Mouse (Mus musculus) midbrain, postnatal 0 days (tissue): ENCODE data around the gene Dhx57. TPM values are rescaled to one million over a fixed set of nuclear protein-coding genes. Genes with fewer than 3 reads are reported as not detected.
"Not testable (repeated sequence)": the region's sequence is repeated elsewhere in the genome, so short reads cannot be mapped to it uniquely, and the experiment has no call there.

Source experiments
- ATAC-seq: fragments of 200-750 bp; cut with Nextera tagmentation; 2 replicates; pipeline ENCODE4 v1.8.0; 2017; ENCODE audit warnings: moderate number of reproducible peaks, mild to moderate bottlenecking, moderate TSS enrichment, moderate library complexity; ENCODE audit not compliant: low FRiP score
- DNase-seq: peaks from one replicate; pipeline ENCODE4 v3.0.0-alpha.2; 2015; ENCODE audit warnings: low spot score
- H3K27ac ChIP-seq: fragments of 300-500 bp; sonication (generic); 2 replicates; pipeline ENCODE4 v1.5.1; 2014; ENCODE audit warnings: low read depth, mild to moderate bottlenecking, low read length, mixed read lengths
- H3K27me3 ChIP-seq: fragments of 300-500 bp; sonication (generic); 2 replicates; pipeline ENCODE4 v1.6.1; 2014; ENCODE audit warnings: low read length, control low read depth, mixed read lengths; ENCODE audit not compliant: insufficient read depth
- H3K36me3 ChIP-seq: fragments of 300-500 bp; sonication (generic); 2 replicates; pipeline ENCODE4 v1.6.1; 2014; ENCODE audit warnings: low read length, control low read depth, mixed read lengths; ENCODE audit not compliant: insufficient read depth
- H3K4me1 ChIP-seq: fragments of 300-500 bp; sonication (generic); 2 replicates; pipeline ENCODE4 v1.6.1; 2014; ENCODE audit warnings: mild to moderate bottlenecking, control low read depth, antibody characterized with exemption, low read length, mixed read lengths; ENCODE audit not compliant: insufficient read depth
- H3K4me2 ChIP-seq: fragments of 300-500 bp; sonication (generic); 2 replicates; pipeline ENCODE4 v1.6.1; 2014; ENCODE audit warnings: low read depth, mild to moderate bottlenecking, low read length, mixed read lengths; ENCODE audit not compliant: poor library complexity, severe bottlenecking
- H3K4me3 ChIP-seq: fragments of 300-500 bp; sonication (generic); 2 replicates; pipeline ENCODE4 v1.5.1; 2014; ENCODE audit warnings: low read depth, mild to moderate bottlenecking, low read length, moderate library complexity
- H3K9ac ChIP-seq: fragments of 300-500 bp; sonication (generic); replicated peaks from 2 replicates; pipeline ENCODE4 v1.6.1; 2014; ENCODE audit warnings: mild to moderate bottlenecking, low read length, moderate library complexity, mixed read lengths; ENCODE audit not compliant: poor library complexity, severe bottlenecking
- H3K9me3 ChIP-seq: fragments of 300-500 bp; sonication (generic); 2 replicates; pipeline ENCODE4 v1.6.1; 2016; ENCODE audit warnings: low read length, control low read depth
- CTCF ChIP-seq: IDR thresholded peaks from 2 replicates; pipeline ENCODE4 v1.5.1; 2016; ENCODE audit warnings: antibody characterized with exemption, mild to moderate bottlenecking
- WGBS: fragments of 180-500 bp; shearing (Covaris S2); extraction: QIAGEN DNeasy Blood & Tissue Kit; methylation state at CpG from one replicate; pipeline ENCODE4 v1.1.7; 2014; 5-methylcytosine and 5-hydroxymethylcytosine counted together
- polyA plus RNA-seq: library from polyadenylated mRNA; unstranded; fragments of >200 nt; fragmentation: Nextera tagmentation; extraction: Ambion mirVana; gene quantifications from 2 replicates; pipeline ENCODE4 v1.2.1, GENCODE M21; 2015
- total RNA-seq: library from RNA; depleted of rRNA; stranded (reverse); fragments of >200 nt; gene quantifications from 2 replicates; pipeline ENCODE4 v1.2.3, GENCODE M21; 2014

Gene Dhx57
- total and polyA plus RNA-seq, 2 experiments from 2014 or later = 36.9 to 64.5 TPM

DNA sequence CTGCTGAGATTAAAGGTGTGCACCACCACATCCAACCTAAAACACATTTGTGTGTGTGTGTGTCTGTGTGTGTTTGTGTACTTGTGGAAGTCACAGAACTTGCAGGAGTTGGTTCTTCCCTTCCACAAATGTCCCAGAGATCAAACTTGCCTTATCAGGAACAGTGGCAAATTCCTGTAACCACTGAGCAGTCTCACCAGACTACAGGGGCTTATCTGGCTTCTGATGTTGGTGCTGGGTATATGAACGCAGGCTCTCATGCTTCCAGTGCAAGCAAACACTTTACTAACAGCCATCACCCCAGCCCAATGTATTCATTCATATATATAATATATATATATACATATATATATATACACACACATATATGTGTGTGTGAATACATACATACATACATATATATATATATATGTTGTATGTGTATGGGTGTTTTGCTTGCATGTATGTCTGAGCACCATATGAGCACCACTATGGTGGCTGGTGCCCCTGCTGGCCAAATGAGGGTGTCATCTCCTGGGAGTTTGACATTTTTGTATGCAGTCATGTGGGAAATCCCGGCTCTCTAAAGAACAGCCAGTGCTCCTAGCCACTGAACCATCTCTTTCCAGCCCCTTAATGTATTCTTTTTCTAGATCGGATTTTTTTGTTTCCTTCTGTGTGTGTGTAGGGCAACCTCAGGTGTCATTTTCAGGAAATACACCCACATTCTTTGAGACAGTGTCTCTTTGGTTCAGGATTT, 68.2 kb downstream of the Dhx57 start:
- H3K27ac ChIP-seq = no peak overlapping the region
- whole genome bisulfite sequencing = 53% methylated on average over 3 of the region's 3 CpGs
- DNase-seq (peak; percentile 15), ATAC-seq (no peak)
- no peaks in the 10 kb centered on the region for H3K27me3 ChIP-seq
- no peak overlapping the region for H3K9ac ChIP-seq
- H3K4me1 ChIP-seq = no peaks in the 10 kb centered on the region
- peak; percentile 59 for TF ChIP-seq CTCF
- no peak overlapping the region for H3K4me3 ChIP-seq
- H3K36me3 ChIP-seq = no peaks in the 10 kb centered on the region
- H3K4me2 ChIP-seq = no peak overlapping the region
- H3K9me3 ChIP-seq = no peaks in the 10 kb centered on the region

DNA sequence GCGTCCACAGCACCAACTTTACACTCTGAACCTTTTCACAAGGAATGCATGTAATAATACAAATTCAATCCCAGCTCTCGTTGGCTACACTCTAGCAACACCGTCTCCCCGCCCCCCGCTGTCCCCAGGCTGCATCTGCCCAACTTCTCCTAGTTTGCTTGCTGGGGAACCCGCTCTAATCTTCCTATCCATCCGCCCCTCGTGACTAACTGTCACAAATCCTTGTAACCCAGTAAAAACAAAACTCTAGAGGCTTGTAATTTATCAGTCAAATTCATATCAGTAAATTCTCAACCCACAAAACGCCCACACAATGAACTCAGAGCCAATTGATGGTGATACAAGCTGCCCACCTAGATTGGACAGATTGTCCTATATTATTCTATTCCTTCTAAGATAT, 69.1 kb downstream of the Dhx57 start:
- WGBS = 64% methylated on average over 9 of the region's 9 CpGs
- no peak overlapping the region for H3K4me2 ChIP-seq
- H3K4me3 ChIP-seq = no peak overlapping the region
- H3K36me3 ChIP-seq = no peaks in the 10 kb centered on the region
- no peak overlapping the region for H3K9ac ChIP-seq
- no peaks in the 10 kb centered on the region for H3K4me1 ChIP-seq
- ATAC-seq = no peak
- TF ChIP-seq CTCF = no peak
- no peaks in the 10 kb centered on the region for H3K27me3 ChIP-seq
- H3K9me3 ChIP-seq = no peaks in the 10 kb centered on the region
- H3K27ac ChIP-seq = no peak overlapping the region
- DNase-seq = no peak

DNA sequence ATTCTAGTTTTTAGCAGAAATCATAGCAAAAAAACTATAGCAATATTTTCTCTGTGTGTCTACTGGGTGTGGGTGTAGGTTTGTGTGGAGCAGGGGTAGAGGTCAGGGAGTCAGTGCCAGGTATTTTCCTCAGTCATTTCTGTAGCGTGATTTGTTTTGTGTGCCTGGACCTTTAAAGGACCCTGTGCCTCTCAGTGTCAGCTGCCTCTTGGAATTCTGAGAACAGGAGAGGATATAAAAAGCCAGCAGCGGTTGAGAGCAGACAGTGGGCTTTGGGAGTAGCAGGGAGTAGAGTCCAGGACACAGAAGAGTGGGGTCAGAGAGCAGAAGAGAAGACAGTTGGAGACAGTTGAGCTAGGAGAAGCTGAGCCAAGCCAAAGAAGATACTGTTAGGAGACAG, 70.1 kb downstream of the Dhx57 start:
- Histone ChIP-seq H3K9me3 (no peaks in the 10 kb centered on the region), H3K27ac (no peak overlapping the region), H3K4me2 (no peak overlapping the region), H3K36me3 (no peaks in the 10 kb centered on the region), H3K9ac (no peak overlapping the region), H3K4me3 (no peak overlapping the region), H3K4me1 (no peaks in the 10 kb centered on the region), H3K27me3 (no peaks in the 10 kb centered on the region)
- no peak for TF ChIP-seq CTCF
- ATAC-seq (no peak), DNase-seq (no peak)
- WGBS = 78% methylated on average over 2 of the region's 2 CpGs

DNA sequence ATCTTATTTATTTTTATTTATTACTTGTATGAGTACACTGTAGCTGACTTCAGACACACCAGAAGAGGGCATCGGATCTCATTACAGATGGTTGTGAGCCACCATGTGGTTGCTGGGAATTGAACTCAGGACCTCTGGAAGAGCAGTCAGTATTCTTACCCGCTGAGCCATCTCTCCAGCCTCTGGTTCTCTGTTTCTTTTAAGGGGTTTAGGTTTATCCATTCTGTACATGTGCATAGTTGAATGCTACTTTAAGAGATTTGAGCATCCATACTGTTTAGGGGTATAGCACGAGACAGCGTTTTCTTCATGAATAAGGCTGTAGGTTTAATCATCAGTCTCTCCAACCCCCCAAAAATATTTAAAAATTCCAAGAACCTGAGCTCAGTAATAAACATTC, 76.3 kb downstream of the Dhx57 start:
- not testable (repeated sequence) for ATAC-seq, H3K27me3 ChIP-seq, H3K4me3 ChIP-seq, H3K27ac ChIP-seq, H3K4me2 ChIP-seq, H3K9ac ChIP-seq, H3K36me3 ChIP-seq, H3K4me1 ChIP-seq, DNase-seq, H3K9me3 ChIP-seq
- WGBS = 89% methylated on average over 4 of the region's 4 CpGs

DNA sequence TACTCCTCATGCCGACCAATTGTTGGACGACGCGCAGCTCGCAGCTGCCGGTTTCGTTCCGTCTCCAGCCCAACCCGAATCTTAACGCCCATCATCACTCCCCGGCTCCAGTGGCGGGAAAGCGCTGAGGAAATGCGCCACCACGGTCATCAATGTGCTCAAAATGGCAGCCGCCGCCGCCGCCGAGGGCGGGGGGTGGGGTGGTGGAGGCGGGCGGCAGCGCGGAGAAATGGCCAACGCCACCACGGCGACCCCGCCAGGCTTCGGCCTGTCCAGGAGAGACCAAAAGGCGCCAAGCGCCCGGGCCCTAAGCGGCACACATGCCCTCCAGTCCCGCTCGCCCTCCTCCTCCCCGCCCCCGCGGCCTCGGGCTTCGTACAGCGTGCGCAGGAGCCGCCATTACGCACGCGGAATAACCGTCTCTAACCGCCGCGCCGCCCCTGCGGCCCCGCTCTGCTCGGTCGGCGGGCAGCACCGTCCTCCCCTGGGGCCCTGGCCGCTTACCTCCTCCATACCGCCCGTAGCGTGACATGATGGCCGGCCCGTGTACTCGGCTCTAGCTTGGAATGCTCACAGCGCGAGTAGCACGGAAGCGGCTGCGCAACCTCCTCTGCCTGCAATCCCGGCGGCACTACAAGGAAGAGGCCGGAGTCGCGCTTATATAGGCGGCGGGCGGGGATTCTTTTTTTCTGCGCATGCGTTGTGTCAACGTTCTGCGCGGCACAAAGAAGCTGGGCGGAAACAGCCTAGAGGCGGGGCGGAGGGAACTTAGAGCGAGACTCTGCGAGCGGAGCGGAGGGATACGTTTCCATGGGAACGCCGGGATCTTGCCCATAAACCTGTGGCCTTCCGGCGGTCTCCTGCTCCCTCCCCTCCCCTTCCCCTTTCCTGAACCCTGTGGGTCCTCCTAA, 83.3 kb downstream of the Dhx57 start, which contains the start of the genes Srsf7 and Ttc39d:
Gene Srsf7 (minus strand): TSS at position 637 of the 911 bp plus-strand sequence.
Gene Ttc39d (plus strand): TSS at position 790 of the 911 bp plus-strand sequence.
- TF ChIP-seq CTCF = peak; percentile 24; the same call in 1 of the 2 replicates
- peak within 1 kb of the TSS; percentile 94 for H3K4me3 ChIP-seq
- DNase-seq = peak; percentile 100
- peak within 1 kb of the TSS; percentile 100 for H3K9ac ChIP-seq
- ATAC-seq = peak; percentile 91
- no peaks in the 10 kb centered on the region for H3K4me1 ChIP-seq
- no peaks in the 10 kb centered on the region for H3K9me3 ChIP-seq
- H3K4me2 ChIP-seq = peak within 1 kb of the TSS; percentile 71
- H3K27ac ChIP-seq = peak within 1 kb of the TSS; percentile 100
- WGBS = under 1% methylated on average over 78 of the region's 95 CpGs
- no peaks in the 10 kb centered on the region for H3K27me3 ChIP-seq
- H3K36me3 ChIP-seq = peaks cover 11% of the 10 kb centered on the region; the same call in 1 of the 2 replicates
